Mouse (Mus musculus) heart, adult 2 months (tissue): ENCODE data around the gene Gm13420. TPM values are rescaled to one million over a fixed set of nuclear protein-coding genes. Genes with fewer than 3 reads are reported as not detected.
A peak's percentile ranks its signal among the peaks of the same experiment; 100 is the strongest.
"Not testable (repeated sequence)": the region's sequence is repeated elsewhere in the genome, so short reads cannot be mapped to it uniquely, and the experiment has no call there.

Source experiments
- DNase-seq, 2 experiments: peaks; one replicate each; pipeline ENCODE4 v3.0.0; 2021
- H3K27ac ChIP-seq: fragments of 200-600 bp; 2 replicates; pipeline ENCODE4 v1.8.1; 2022
- H3K27me3 ChIP-seq: fragments of 200-500 bp; 2 replicates; pipeline ENCODE4 v1.6.1; 2012; ENCODE audit warnings: mild to moderate bottlenecking, low read length, inconsistent platforms, mixed read lengths; ENCODE audit not compliant: control insufficient read depth, insufficient read depth
- H3K36me3 ChIP-seq: fragments of 200-500 bp; 2 replicates; pipeline ENCODE4 v1.6.1; 2012; ENCODE audit warnings: low read length, inconsistent platforms; ENCODE audit not compliant: control insufficient read depth, insufficient read depth
- H3K4me1 ChIP-seq: fragments of 200-500 bp; 2 replicates; pipeline ENCODE4 v1.6.1; 2011; ENCODE audit warnings: low read length; ENCODE audit not compliant: control insufficient read depth, insufficient read depth
- H3K4me3 ChIP-seq: fragments of 200-600 bp; 2 replicates; pipeline ENCODE4 v1.8.1; 2022
- H3K79me2 ChIP-seq: fragments of 200-500 bp; replicated peaks from 2 replicates; pipeline ENCODE4 v1.6.1; 2012; ENCODE audit warnings: mild to moderate bottlenecking, inconsistent platforms, low read length, moderate library complexity, mixed read lengths; ENCODE audit not compliant: control insufficient read depth, insufficient read depth
- H3K9ac ChIP-seq: fragments of 200-500 bp; 2 replicates; pipeline ENCODE4 v1.6.1; 2012; ENCODE audit warnings: low read depth, mild to moderate bottlenecking, control low read depth, inconsistent platforms, low read length, mixed read lengths
- CTCF ChIP-seq: fragments of 200-600 bp; IDR thresholded peaks from 2 replicates; pipeline ENCODE4 v1.8.1; 2022; ENCODE audit warnings: antibody characterized with exemption, mild to moderate bottlenecking, moderate library complexity
- EP300 ChIP-seq: fragments of 200-500 bp; IDR thresholded peaks from 2 replicates; pipeline ENCODE4 v1.6.1; 2011; ENCODE audit warnings: low read depth, low read length, control low read depth; ENCODE audit not compliant: insufficient read depth
- POLR2A ChIP-seq: fragments of 200-500 bp; IDR thresholded peaks from 2 replicates; pipeline ENCODE4 v1.6.1; 2011; ENCODE audit warnings: mild to moderate bottlenecking, low read depth, low read length, control low read depth; ENCODE audit not compliant: insufficient read depth
- WGBS: fragments of 180-500 bp; shearing (Covaris S2); methylation state at CpG from one replicate; pipeline ENCODE4 v1.1.7; 2018; 5-methylcytosine and 5-hydroxymethylcytosine counted together
- intact Hi-C: fragments of 180-260 bp; cut with DNase I; formaldehyde crosslinking; loops from one replicate; pipeline ENCODE4 v1.15.1; 2025
- polyA plus RNA-seq: library from polyadenylated mRNA; depleted of rRNA; stranded (reverse); fragments of >200 nt; gene quantifications from 2 replicates; pipeline ENCODE4 v1.2.3, GENCODE M21; 2012
- total RNA-seq, 2 experiments: library from RNA; stranded (reverse); gene quantifications; 2 replicates each; pipeline ENCODE4 v1.2.3; 2021

Gm13420 gene
- total and polyA plus RNA-seq, 3 experiments, result not detected

DNA sequence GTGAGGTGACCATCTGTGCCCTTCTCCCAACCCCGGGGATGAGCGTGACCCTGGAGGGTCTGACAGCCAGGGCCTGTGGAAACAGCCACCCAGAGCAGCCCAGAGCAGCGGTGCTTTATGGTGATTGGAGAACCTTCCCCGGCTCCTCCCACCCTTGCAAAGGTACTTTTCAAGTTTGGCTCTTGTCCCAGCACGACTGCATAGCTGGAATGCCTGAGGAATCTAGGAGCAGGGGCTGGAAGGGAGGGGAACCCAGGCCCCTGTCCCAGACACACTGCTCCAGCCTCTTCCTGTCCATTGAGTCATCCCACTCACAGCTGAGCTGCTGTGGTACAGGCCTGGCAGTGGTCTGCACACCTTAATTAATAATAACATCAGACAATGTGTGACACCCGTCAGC is 34.8 kb downstream of the Gm13420 start:
- 28% methylated on average over 6 of the region's 6 CpGs for WGBS
- Histone ChIP-seq H3K4me1 (peaks cover 2% of the 10 kb centered on the region; the same call in 1 of the 2 replicates), H3K27ac (peak overlapping the region; percentile 7), H3K27me3 (no peaks in the 10 kb centered on the region), H3K79me2 (no peaks in the 10 kb centered on the region), H3K36me3 (no peaks in the 10 kb centered on the region), H3K4me3 (no peak overlapping the region), H3K9ac (no peak overlapping the region)
- no peak for TF ChIP-seq EP300
- no peak for TF ChIP-seq POLR2A
- TF ChIP-seq CTCF, result no peak
- intact Hi-C loops, result no loop called here
- peak in 1 of 2 experiments; percentile 61 for DNase-seq

- intact Hi-C loops, result no loop called here
- TF ChIP-seq EP300, result no peak
- no peak for DNase-seq
- Histone ChIP-seq H3K27ac (no peak overlapping the region; the same call in none of the 2 replicates), H3K9ac (no peak overlapping the region), H3K4me3 (no peak overlapping the region), H3K79me2 (no peaks in the 10 kb centered on the region), H3K27me3 (no peaks in the 10 kb centered on the region), H3K36me3 (no peaks in the 10 kb centered on the region), H3K4me1 (peaks cover 2% of the 10 kb centered on the region; the same call in 1 of the 2 replicates)
- WGBS, result 42% methylated on average over 7 of the region's 7 CpGs
Observed at GRCm38 (mm10) chr2:29716143-29716542, 35.3 kb downstream of the Gm13420 start.

DNA sequence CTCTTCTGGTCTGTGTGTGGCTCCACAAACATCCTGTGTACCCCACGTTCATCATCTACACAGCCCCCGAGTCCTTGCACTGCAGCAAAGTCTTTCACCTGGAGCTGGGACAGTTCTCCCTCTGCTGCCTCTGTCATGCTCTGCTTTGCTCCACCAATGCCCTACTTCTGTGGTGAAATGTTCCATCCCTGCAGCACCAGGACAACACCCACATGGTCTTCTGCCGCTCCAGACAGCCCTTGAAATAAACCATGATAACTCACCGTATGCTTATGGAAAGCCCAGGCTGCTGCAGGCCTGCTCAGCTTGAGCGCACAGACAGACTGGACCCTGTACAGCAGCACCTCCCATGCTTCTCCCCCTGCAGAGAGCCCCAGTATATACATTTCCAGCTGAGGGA is 37.4 kb downstream of the Gm13420 start:
- H3K36me3 ChIP-seq, result no peaks in the 10 kb centered on the region
- no peak overlapping the region for H3K9ac ChIP-seq
- 83% methylated on average over 5 of the region's 5 CpGs for WGBS
- intact Hi-C loops, result no loop called here
- H3K4me3 ChIP-seq, result no peak overlapping the region
- no peak for DNase-seq
- TF ChIP-seq EP300, result no peak
- no peak for TF ChIP-seq POLR2A
- TF ChIP-seq CTCF, result no peak
- H3K27me3 ChIP-seq, result no peaks in the 10 kb centered on the region
- no peaks in the 10 kb centered on the region for H3K79me2 ChIP-seq
- peaks cover 2% of the 10 kb centered on the region; the same call in 1 of the 2 replicates for H3K4me1 ChIP-seq
- H3K27ac ChIP-seq, result no peak overlapping the region

- H3K27ac ChIP-seq, result no peak overlapping the region
- no peaks in the 10 kb centered on the region for H3K79me2 ChIP-seq
- no peak for DNase-seq
- no peak for TF ChIP-seq EP300
- no peak for TF ChIP-seq POLR2A
- TF ChIP-seq CTCF, result no peak
- WGBS, result 73% methylated on average over 2 of the region's 2 CpGs
- H3K9ac ChIP-seq, result no peak overlapping the region
- H3K27me3 ChIP-seq, result no peaks in the 10 kb centered on the region
- intact Hi-C loops, result no loop called here
- no peaks in the 10 kb centered on the region for H3K36me3 ChIP-seq
- H3K4me1 ChIP-seq, result peaks cover 2% of the 10 kb centered on the region; the same call in 1 of the 2 replicates
- no peak overlapping the region for H3K4me3 ChIP-seq
Observed at GRCm38 (mm10) chr2:29713501-29713900, 38.0 kb downstream of the Gm13420 start.

DNA sequence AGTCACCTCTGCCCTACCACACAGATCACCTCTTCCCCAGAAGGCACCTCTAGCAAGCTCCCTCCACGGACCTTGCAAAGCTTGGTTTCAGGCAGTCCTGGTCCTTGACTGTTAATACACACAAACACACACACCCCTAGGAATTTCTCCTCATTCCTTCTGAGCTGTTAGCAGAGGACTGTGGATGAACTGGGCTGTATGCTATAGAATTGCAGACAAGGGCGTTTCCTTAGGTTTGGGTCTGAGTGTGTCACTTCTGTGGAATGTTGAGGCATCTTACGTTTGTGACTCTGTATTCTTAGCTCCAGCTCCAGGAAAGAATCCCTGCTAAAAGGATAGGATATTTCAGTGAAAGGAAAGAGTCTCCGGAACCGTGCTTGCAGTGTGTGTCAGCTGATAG is 39.6 kb downstream of the Gm13420 start:
- no peaks in the 10 kb centered on the region for H3K79me2 ChIP-seq
- intact Hi-C loops, result no loop called here

GRCm38 (mm10) chr2:29711038-29711437 is 40.4 kb downstream of the Gm13420 start:
- no peak for DNase-seq
- H3K79me2 ChIP-seq, result no peaks in the 10 kb centered on the region
- no peak overlapping the region for H3K4me3 ChIP-seq
- 66% methylated on average over 3 of the region's 3 CpGs for WGBS
- no peak for TF ChIP-seq CTCF
- no peak for TF ChIP-seq EP300
- no peak for TF ChIP-seq POLR2A
- H3K27me3 ChIP-seq, result no peaks in the 10 kb centered on the region
- H3K9ac ChIP-seq, result no peak overlapping the region
- H3K4me1 ChIP-seq, result no peaks in the 10 kb centered on the region
- H3K27ac ChIP-seq, result no peak overlapping the region
- intact Hi-C loops, result no loop called here
- H3K36me3 ChIP-seq, result no peaks in the 10 kb centered on the region

More for the DNA sequence above, 39.6 kb downstream of the Gm13420 start:
- H3K36me3 ChIP-seq, result no peaks in the 10 kb centered on the region
- no peak overlapping the region for H3K9ac ChIP-seq
- no peak overlapping the region for H3K4me3 ChIP-seq
- TF ChIP-seq EP300, result no peak
- no peak overlapping the region for H3K27ac ChIP-seq
- peaks cover 2% of the 10 kb centered on the region; the same call in 1 of the 2 replicates for H3K4me1 ChIP-seq
- DNase-seq, result no peak
- 70% methylated on average over 5 of the region's 5 CpGs for WGBS
- H3K27me3 ChIP-seq, result no peaks in the 10 kb centered on the region

DNA sequence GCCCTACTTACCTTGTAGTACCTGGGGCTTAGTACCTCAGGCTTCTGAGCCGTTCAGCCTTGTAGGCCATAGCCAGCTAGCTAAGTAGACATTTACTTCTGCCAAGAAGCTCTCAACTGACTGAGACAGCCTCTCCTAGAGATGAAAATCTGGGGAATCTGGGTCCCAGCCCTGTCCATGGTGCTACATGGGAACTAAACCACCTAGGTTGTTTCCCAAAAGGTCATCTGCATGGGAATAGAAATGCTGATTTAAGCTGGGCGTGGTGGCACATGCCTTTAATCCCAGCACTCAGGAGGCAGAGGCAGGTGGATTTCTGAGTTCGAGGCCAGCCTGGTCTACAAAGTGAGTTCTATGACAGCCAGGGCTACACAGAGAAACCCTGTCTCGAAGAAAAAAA is 43.3 kb downstream of the Gm13420 start:
- H3K27ac ChIP-seq, H3K4me1 ChIP-seq, H3K36me3 ChIP-seq, intact Hi-C loops, H3K4me3 ChIP-seq, DNase-seq, H3K9ac ChIP-seq, H3K79me2 ChIP-seq, H3K27me3 ChIP-seq: not testable (repeated sequence)
- 89% methylated on average over 4 of the region's 4 CpGs for WGBS
